Mouse (Mus musculus) testis, postnatal 14 days (tissue): ENCODE measurements around the gene Prickle4.

Experiments used
- DNase-seq: peaks from one replicate; pipeline ENCODE4 v3.0.0; 2021; ENCODE audit warnings: low spot score

Prickle4 gene

GRCm38 (mm10) chr17:47694503-47695336 lies at the start of gene Prickle4:
Gene Prickle4, minus strand, starts transcription at chr17:47694736.
- peak; percentile 97 for DNase-seq

GRCm38 (mm10) chr17:47744086-47744485 lies 49.5 kb upstream of the Prickle4 start:
- DNase-seq, result no peak

- no peak for DNase-seq
Measured at GRCm38 (mm10) chr17:47742991-47743734, 48.6 kb upstream of the Prickle4 start.

GRCm38 (mm10) chr17:47740186-47740585 lies 45.6 kb upstream of the Prickle4 start:
- no peak for DNase-seq

GRCm38 (mm10) chr17:47738879-47739798 lies 44.6 kb upstream of the Prickle4 start:
- DNase-seq, result no peak

- DNase-seq, result peak; percentile 62
Measured at GRCm38 (mm10) chr17:47738066-47738878, 43.7 kb upstream of the Prickle4 start.

- peak; percentile 84 for DNase-seq
Measured at GRCm38 (mm10) chr17:47737271-47738065, 42.9 kb upstream of the Prickle4 start.

GRCm38 (mm10) chr17:47736856-47737255 lies 42.3 kb upstream of the Prickle4 start, which contains the start of gene Tfeb:
Gene Tfeb, plus strand, starts transcription at chr17:47737030.
- DNase-seq, result peak; percentile 93

GRCm38 (mm10) chr17:47735553-47736100 lies 41.1 kb upstream of the Prickle4 start:
- no peak for DNase-seq

GRCm38 (mm10) chr17:47730633-47731575 lies 36.4 kb upstream of the Prickle4 start:
- no peak for DNase-seq

- DNase-seq, result no peak
Measured at GRCm38 (mm10) chr17:47726566-47726965, 32.0 kb upstream of the Prickle4 start, which contains the start of gene Pgc. Gene Pgc, plus strand, starts transcription at chr17:47726842.

GRCm38 (mm10) chr17:47721183-47721582 lies 26.6 kb upstream of the Prickle4 start:
- peak; percentile 38 for DNase-seq

GRCm38 (mm10) chr17:47715037-47715436 lies 20.5 kb upstream of the Prickle4 start:
- DNase-seq, result no peak

GRCm38 (mm10) chr17:47712889-47713571 lies 18.5 kb upstream of the Prickle4 start:
- DNase-seq, result no peak

- no peak for DNase-seq
Measured at GRCm38 (mm10) chr17:47711883-47712282, 17.3 kb upstream of the Prickle4 start.

- no peak for DNase-seq
Measured at GRCm38 (mm10) chr17:47710036-47710435, 15.5 kb upstream of the Prickle4 start.

GRCm38 (mm10) chr17:47708972-47709371 lies 14.4 kb upstream of the Prickle4 start:
- DNase-seq, result no peak

GRCm38 (mm10) chr17:47707961-47708360 lies 13.4 kb upstream of the Prickle4 start:
- DNase-seq, result no peak
